Mouse (Mus musculus) limb, embryonic 12.5 days (tissue): Measurements from ENCODE around the gene Srpr. TPM values are rescaled to one million over a fixed set of nuclear protein-coding genes. Genes with fewer than 3 reads are reported as not detected.
A peak's percentile ranks its signal among the peaks of the same experiment; 100 is the strongest.

Experiments used
- ATAC-seq: fragments of 200-750 bp; cut with Nextera tagmentation; 2 replicates; pipeline ENCODE4 v1.8.0; 2017; ENCODE audit warnings: low read depth, moderate TSS enrichment; ENCODE audit not compliant: insufficient number of reproducible peaks, insufficient read depth, low FRiP score, low TSS enrichment
- H3K27ac ChIP-seq: fragments of 300-500 bp; sonication (generic); 2 replicates; pipeline ENCODE4 v1.5.1; 2016; ENCODE audit warnings: mild to moderate bottlenecking, moderate library complexity
- H3K27me3 ChIP-seq: fragments of 300-500 bp; sonication (generic); 2 replicates; pipeline ENCODE4 v1.6.1; 2016; ENCODE audit warnings: mild to moderate bottlenecking, moderate library complexity
- H3K36me3 ChIP-seq: fragments of 300-500 bp; sonication (generic); 2 replicates; pipeline ENCODE4 v1.6.1; 2016; ENCODE audit warnings: mild to moderate bottlenecking, moderate library complexity
- H3K4me1 ChIP-seq: fragments of 300-500 bp; sonication (generic); replicated peaks from 2 replicates; pipeline ENCODE4 v1.6.1; 2016
- H3K4me2 ChIP-seq: fragments of 300-500 bp; sonication (generic); 2 replicates; pipeline ENCODE4 v1.6.1; 2016; ENCODE audit warnings: mild to moderate bottlenecking, moderate library complexity
- H3K4me3 ChIP-seq: fragments of 300-500 bp; sonication (generic); replicated peaks from 2 replicates; pipeline ENCODE4 v1.5.1; 2016; ENCODE audit warnings: mild to moderate bottlenecking
- H3K9ac ChIP-seq: fragments of 300-500 bp; sonication (generic); replicated peaks from 2 replicates; pipeline ENCODE4 v1.6.1; 2016; ENCODE audit warnings: mild to moderate bottlenecking, moderate library complexity
- H3K9me3 ChIP-seq: fragments of 300-500 bp; sonication (generic); 2 replicates; pipeline ENCODE4 v1.6.1; 2016; ENCODE audit warnings: mild to moderate bottlenecking, moderate library complexity
- WGBS: fragments of 180-500 bp; shearing (Covaris S2); methylation state at CpG from one replicate; pipeline ENCODE4 v1.1.7; 2016; 5-methylcytosine and 5-hydroxymethylcytosine counted together
- polyA plus RNA-seq: library from polyadenylated mRNA; unstranded; fragments of >200 nt; fragmentation: Nextera tagmentation; extraction: Ambion mirVana; gene quantifications from 2 replicates; pipeline ENCODE4 v1.2.1, GENCODE M21; 2016

The Srpr gene
- polyA plus RNA-seq, 1 experiment from 2014 or later: 97.6 TPM

- H3K4me2 ChIP-seq: no peak overlapping the region
- peaks cover 26% of the 10 kb centered on the region for H3K36me3 ChIP-seq
- no peak overlapping the region for H3K9ac ChIP-seq
- ATAC-seq: no peak
- WGBS: 68% methylated on average over 9 of the region's 9 CpGs
- no peak overlapping the region for H3K4me3 ChIP-seq
- no peaks in the 10 kb centered on the region for H3K9me3 ChIP-seq
- no peaks in the 10 kb centered on the region for H3K4me1 ChIP-seq
- no peaks in the 10 kb centered on the region for H3K27me3 ChIP-seq
- H3K27ac ChIP-seq: no peak overlapping the region
Measured at GRCm38 (mm10) chr9:35166798-35167635, 33.0 kb upstream of the Srpr start.

- ATAC-seq: no peak
- WGBS: 91% methylated on average over 7 of the region's 7 CpGs
- peaks cover 22% of the 10 kb centered on the region for H3K36me3 ChIP-seq
Measured at GRCm38 (mm10) chr9:35170071-35170470, 29.9 kb upstream of the Srpr start.

GRCm38 (mm10) chr9:35173331-35173730 is 26.6 kb upstream of the Srpr start:
- H3K4me3 ChIP-seq: no peak overlapping the region
- no peaks in the 10 kb centered on the region for H3K9me3 ChIP-seq
- ATAC-seq: no peak
- peaks cover 14% of the 10 kb centered on the region for H3K4me1 ChIP-seq
- no peak overlapping the region for H3K4me2 ChIP-seq
- WGBS: 87% methylated on average over 1 of the region's 1 CpGs
- H3K9ac ChIP-seq: no peak overlapping the region
- peaks cover 14% of the 10 kb centered on the region for H3K36me3 ChIP-seq
- H3K27me3 ChIP-seq: no peaks in the 10 kb centered on the region
- H3K27ac ChIP-seq: no peak overlapping the region

More at GRCm38 (mm10) chr9:35170071-35170470, 29.9 kb upstream of the Srpr start:
- no peak overlapping the region for H3K9ac ChIP-seq
- H3K27me3 ChIP-seq: no peaks in the 10 kb centered on the region
- no peak overlapping the region for H3K4me3 ChIP-seq
- no peaks in the 10 kb centered on the region for H3K9me3 ChIP-seq
- no peak overlapping the region for H3K27ac ChIP-seq
- peaks cover 8% of the 10 kb centered on the region for H3K4me1 ChIP-seq
- H3K4me2 ChIP-seq: no peak overlapping the region

- H3K27ac ChIP-seq: peak within 1 kb of the TSS; percentile 85
- peak within 1 kb of the TSS; percentile 63 for H3K4me3 ChIP-seq
- H3K36me3 ChIP-seq: peaks cover 6% of the 10 kb centered on the region
- H3K9ac ChIP-seq: peak within 1 kb of the TSS; percentile 65
- H3K27me3 ChIP-seq: no peaks in the 10 kb centered on the region
- H3K4me1 ChIP-seq: peaks cover 14% of the 10 kb centered on the region
- no peaks in the 10 kb centered on the region for H3K9me3 ChIP-seq
- peak within 1 kb of the TSS; percentile 79 for H3K4me2 ChIP-seq
- ATAC-seq: peak; percentile 95
- under 1% methylated on average over 38 of the region's 38 CpGs for WGBS
Measured at GRCm38 (mm10) chr9:35175251-35176123, 24.5 kb upstream of the Srpr start, which contains the start of gene Dcps. Dcps (minus strand) TSS chr9:35176061.

GRCm38 (mm10) chr9:35176124-35176659 is 23.8 kb upstream of the Srpr start:
- no peak overlapping the region for H3K27ac ChIP-seq
- no peaks in the 10 kb centered on the region for H3K36me3 ChIP-seq
- H3K4me3 ChIP-seq: peak overlapping the region; percentile 63
- no peak overlapping the region for H3K9ac ChIP-seq
- no peaks in the 10 kb centered on the region for H3K27me3 ChIP-seq
- peaks cover 14% of the 10 kb centered on the region for H3K4me1 ChIP-seq
- no peak; the same call in 1 of the 2 replicates for ATAC-seq
- H3K4me2 ChIP-seq: peak overlapping the region; percentile 79
- H3K9me3 ChIP-seq: no peaks in the 10 kb centered on the region
- 53% methylated on average over 14 of the region's 14 CpGs for WGBS

GRCm38 (mm10) chr9:35182832-35183231 is 17.1 kb upstream of the Srpr start:
- H3K27me3 ChIP-seq: no peaks in the 10 kb centered on the region
- no peaks in the 10 kb centered on the region for H3K9me3 ChIP-seq
- ATAC-seq: no peak
- no peak overlapping the region for H3K4me3 ChIP-seq
- no peaks in the 10 kb centered on the region for H3K4me1 ChIP-seq
- peaks cover 14% of the 10 kb centered on the region for H3K36me3 ChIP-seq
- H3K27ac ChIP-seq: no peak overlapping the region
- H3K4me2 ChIP-seq: no peak overlapping the region
- H3K9ac ChIP-seq: no peak overlapping the region
- WGBS: 86% methylated on average over 2 of the region's 2 CpGs

- Histone ChIP-seq H3K9me3 (no peaks in the 10 kb centered on the region), H3K4me2 (no peak overlapping the region), H3K4me1 (no peaks in the 10 kb centered on the region), H3K4me3 (no peak overlapping the region), H3K36me3 (peaks cover 20% of the 10 kb centered on the region), H3K27me3 (no peaks in the 10 kb centered on the region), H3K27ac (no peak overlapping the region), H3K9ac (no peak overlapping the region)
- ATAC-seq: no peak
- WGBS: 71% methylated on average over 5 of the region's 5 CpGs
Measured at GRCm38 (mm10) chr9:35183359-35183758, 16.6 kb upstream of the Srpr start.

GRCm38 (mm10) chr9:35186430-35186829 is 13.5 kb upstream of the Srpr start:
- H3K27me3 ChIP-seq: no peaks in the 10 kb centered on the region
- no peak overlapping the region for H3K9ac ChIP-seq
- no peaks in the 10 kb centered on the region for H3K4me1 ChIP-seq
- 84% methylated on average over 3 of the region's 4 CpGs for WGBS
- no peak overlapping the region for H3K4me2 ChIP-seq
- no peak overlapping the region for H3K4me3 ChIP-seq
- H3K36me3 ChIP-seq: peaks cover 50% of the 10 kb centered on the region
- ATAC-seq: no peak
- no peaks in the 10 kb centered on the region for H3K9me3 ChIP-seq
- no peak overlapping the region for H3K27ac ChIP-seq

GRCm38 (mm10) chr9:35187351-35187903 is 12.5 kb upstream of the Srpr start:
- Histone ChIP-seq H3K9ac (no peak overlapping the region), H3K27ac (no peak overlapping the region), H3K4me3 (no peak overlapping the region), H3K36me3 (peaks cover 50% of the 10 kb centered on the region), H3K4me1 (no peaks in the 10 kb centered on the region), H3K9me3 (no peaks in the 10 kb centered on the region), H3K4me2 (no peak overlapping the region), H3K27me3 (no peaks in the 10 kb centered on the region)
- 87% methylated on average over 10 of the region's 10 CpGs for WGBS
- no peak for ATAC-seq

GRCm38 (mm10) chr9:35188700-35189099 is 11.3 kb upstream of the Srpr start:
- Histone ChIP-seq H3K9ac (no peak overlapping the region), H3K4me2 (no peak overlapping the region), H3K4me3 (no peak overlapping the region), H3K27me3 (no peaks in the 10 kb centered on the region), H3K9me3 (no peaks in the 10 kb centered on the region), H3K36me3 (peaks cover 50% of the 10 kb centered on the region), H3K27ac (no peak overlapping the region), H3K4me1 (no peaks in the 10 kb centered on the region)
- no peak for ATAC-seq
- WGBS: 82% methylated on average over 22 of the region's 22 CpGs
